In the genomic region with DNA sequence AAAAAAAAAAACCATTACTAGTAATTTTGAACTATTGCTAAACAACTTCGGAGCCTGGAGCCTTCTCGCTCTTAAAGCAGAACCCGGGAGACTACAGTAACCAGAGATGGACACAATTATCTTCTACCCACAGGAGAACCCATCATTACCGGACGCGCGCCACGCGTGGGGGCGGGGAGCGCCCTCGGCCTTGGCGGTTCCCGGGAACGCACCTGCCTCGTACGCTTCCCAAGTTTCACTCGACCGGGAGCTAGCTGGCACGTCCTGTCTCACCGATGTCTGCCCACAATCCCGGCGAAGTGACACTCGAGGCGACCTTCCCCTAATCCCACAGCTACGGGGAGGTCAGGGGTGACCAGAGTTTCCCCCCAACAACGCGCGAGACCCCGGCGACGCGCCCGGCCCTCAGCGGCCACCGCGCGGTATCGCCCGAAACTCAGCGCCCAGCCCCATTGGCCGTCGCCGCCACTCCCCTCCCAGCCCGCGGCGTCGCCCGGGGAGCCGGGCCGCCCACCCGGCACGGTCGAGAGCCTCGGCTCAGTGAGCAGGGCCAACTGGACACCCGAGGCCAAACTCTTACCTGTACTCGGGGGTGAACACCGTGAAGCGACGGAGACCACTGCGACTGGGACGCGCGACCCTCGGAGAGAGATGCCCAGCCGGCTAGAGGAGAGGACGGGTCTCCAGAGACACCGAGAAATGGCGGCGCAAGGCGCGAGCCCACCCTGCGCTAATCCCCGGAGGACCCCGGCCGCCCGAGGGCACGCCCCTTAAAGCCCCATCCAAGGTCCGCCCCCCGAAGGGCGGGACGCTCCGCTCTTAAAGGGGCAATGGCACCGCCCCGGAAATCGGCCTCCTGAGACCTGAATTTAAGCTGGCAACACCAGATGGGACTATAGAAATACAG, we compare ENCODE assay signal across 8 mouse cellular contexts. TPM values are rescaled to one million over a fixed set of nuclear protein-coding genes. Genes with fewer than 3 reads are reported as not detected.
A peak's percentile ranks its signal among the peaks of the same experiment; 100 is the strongest.
DNase-seq lines count a peak whose midpoint lies in the region; ATAC-seq and TF ChIP-seq lines count a peak whose summit lies in the region.

A gene (minus strand): TSS at position 796 of the 907 bp plus-strand sequence.

- ATAC-seq in forebrain, embryonic 15.5 days (replicated peaks): peak; percentile 97
- ATAC-seq in liver, postnatal 0 days: peak; percentile 96
- ATAC-seq in neural tube, embryonic 14.5 days (ENCODE audit: low read depth): peak; percentile 96

- peak within 1 kb of the TSS; percentile 91 for H3K4me2 ChIP-seq in forebrain, embryonic 15.5 days (replicated peaks)
- peak within 1 kb of the TSS; percentile 96 for H3K4me2 ChIP-seq in liver, postnatal 0 days (ENCODE audit: low read depth, low read length)
- H3K4me2 ChIP-seq in neural tube, embryonic 14.5 days (ENCODE audit: low read depth, low read length): peak within 1 kb of the TSS; percentile 83

- H3K36me3 ChIP-seq in ES-E14 (ENCODE audit: control insufficient read depth, insufficient read depth, low read length, poor library complexity, severe bottlenecking): no peaks in the 10 kb centered on the region
- no peaks in the 10 kb centered on the region for H3K36me3 ChIP-seq in forebrain, embryonic 15.5 days
- H3K36me3 ChIP-seq in liver, postnatal 0 days (replicated peaks; ENCODE audit: insufficient read depth, low read length): no peaks in the 10 kb centered on the region
- H3K36me3 ChIP-seq in neural tube, embryonic 14.5 days (ENCODE audit: control insufficient read depth, insufficient read depth, low read length): no peaks in the 10 kb centered on the region
- H3K36me3 ChIP-seq in testis, adult 2 months (ENCODE audit: control insufficient read depth, insufficient read depth, low read length): no peaks in the 10 kb centered on the region

- WGBS in forebrain, embryonic 15.5 days: under 1% methylated on average over 86 of the region's 86 CpGs
- 1% methylated on average over 86 of the region's 86 CpGs for WGBS in large intestine, adult 2 months
- 1% methylated on average over 85 of the region's 86 CpGs for WGBS in liver, postnatal 0 days (ENCODE audit: insufficient replicate concordance)
- WGBS in neural tube, embryonic 14.5 days: under 1% methylated on average over 86 of the region's 86 CpGs

- H3K9me3 ChIP-seq in ES-E14 (ENCODE audit: control insufficient read depth, insufficient read depth, low read depth, low read length): no peaks in the 10 kb centered on the region
- H3K9me3 ChIP-seq in forebrain, embryonic 15.5 days: no peaks in the 10 kb centered on the region
- no peaks in the 10 kb centered on the region for H3K9me3 ChIP-seq in liver, postnatal 0 days (ENCODE audit: low read length)
- no peaks in the 10 kb centered on the region for H3K9me3 ChIP-seq in neural tube, embryonic 14.5 days (ENCODE audit: control insufficient read depth, low read length)

- H3K4me1 ChIP-seq in ES-E14 (ENCODE audit: control insufficient read depth in 2 of 2, insufficient read depth in 2 of 2, low read length in 2 of 2, poor library complexity in 1 of 2): peaks cover 0 to 3% of the 10 kb centered on the region in 2 experiments; a peak in 1 of 4 replicates
- H3K4me1 ChIP-seq in forebrain, embryonic 15.5 days: peaks cover 9% of the 10 kb centered on the region
- no peaks in the 10 kb centered on the region; the same call in 1 of the 2 replicates for H3K4me1 ChIP-seq in liver, postnatal 0 days (ENCODE audit: insufficient read depth)
- H3K4me1 ChIP-seq in neural tube, embryonic 14.5 days (ENCODE audit: control insufficient read depth, insufficient read depth, low read length): no peaks in the 10 kb centered on the region
- no peaks in the 10 kb centered on the region for H3K4me1 ChIP-seq in testis, adult 2 months (ENCODE audit: control insufficient read depth, insufficient read depth, low read length)

- no peak; the same call in 1 of the 2 replicates for TF ChIP-seq EP300 in liver, postnatal 0 days (IDR thresholded peaks at IDR 0.05; ENCODE audit: low read depth)

- peak within 1 kb of the TSS; percentile 26; the same call in 1 of the 2 replicates for H3K27ac ChIP-seq in ES-E14 (ENCODE audit: insufficient read depth, low read depth, low read length, poor library complexity, severe bottlenecking)
- H3K27ac ChIP-seq in forebrain, embryonic 15.5 days (replicated peaks): peak within 1 kb of the TSS; percentile 79
- H3K27ac ChIP-seq in liver, postnatal 0 days (ENCODE audit: low read depth): peak within 1 kb of the TSS; percentile 96
- H3K27ac ChIP-seq in neural tube, embryonic 14.5 days (ENCODE audit: low read depth, low read length): peak within 1 kb of the TSS; percentile 50; the same call in 1 of the 2 replicates
- peak within 1 kb of the TSS; percentile 100 for H3K27ac ChIP-seq in testis, adult 2 months (ENCODE audit: control insufficient read depth, insufficient read depth, low read depth, low read length)

- peak; percentile 83 for TF ChIP-seq POLR2A in testis, adult 2 months (IDR thresholded peaks at IDR 0.05; ENCODE audit: control insufficient read depth, low read depth, low read length)

- H3K27me3 ChIP-seq in forebrain, embryonic 15.5 days: no peaks in the 10 kb centered on the region
- no peaks in the 10 kb centered on the region for H3K27me3 ChIP-seq in liver, postnatal 0 days (ENCODE audit: insufficient read depth, low read length)
- H3K27me3 ChIP-seq in neural tube, embryonic 14.5 days (ENCODE audit: control insufficient read depth, insufficient read depth, low read length): no peaks in the 10 kb centered on the region
- H3K27me3 ChIP-seq in testis, adult 2 months (ENCODE audit: control insufficient read depth, insufficient read depth, low read length): no peaks in the 10 kb centered on the region

- peak within 1 kb of the TSS; percentile 85 for H3K9ac ChIP-seq in ES-E14 (ENCODE audit: insufficient read depth, low read depth, low read length, poor library complexity, severe bottlenecking)
- H3K9ac ChIP-seq in forebrain, embryonic 15.5 days (replicated peaks): peak within 1 kb of the TSS; percentile 67
- peak within 1 kb of the TSS; percentile 76 for H3K9ac ChIP-seq in liver, postnatal 0 days (replicated peaks)
- peak within 1 kb of the TSS; percentile 67 for H3K9ac ChIP-seq in neural tube, embryonic 14.5 days (replicated peaks; ENCODE audit: low read depth, low read length)

- in situ Hi-C loops in ES-E14 (cut with MboI; ENCODE audit: low sequenced_read_pairs in 2 of 2, unreplicated experiment in 2 of 2): no loop called here

- TF ChIP-seq CTCF in liver, postnatal 0 days (IDR thresholded peaks at IDR 0.05; ENCODE audit: low read depth): no peak
- no peak for TF ChIP-seq CTCF in testis, adult 2 months (IDR thresholded peaks at IDR 0.05; ENCODE audit: control insufficient read depth, insufficient read depth, insufficient replicate concordance, low read depth, low read length)

- intact Hi-C loops in heart, postnatal 14 days (cut with DNase I): no loop called here

- peak; percentile 86 for DNase-seq in ES-E14 (ENCODE audit: low read depth, low spot score)
- peak; percentile 60 for DNase-seq in cerebellum, adult 11 months
- DNase-seq in heart, postnatal 14 days: peak; percentile 81 to 87
- peak; percentile 59 for DNase-seq in large intestine, adult 2 months (ENCODE audit: low read depth, low spot score)
- peak; percentile 88 for DNase-seq in liver, postnatal 0 days

- peak within 1 kb of the TSS; percentile 80 to 92 for H3K4me3 ChIP-seq in ES-E14 (ENCODE audit: insufficient read depth in 1 of 2, low read depth in 1 of 2, low read length in 2 of 2, poor library complexity in 1 of 2, severe bottlenecking in 1 of 2)
- peak within 1 kb of the TSS; percentile 95 for H3K4me3 ChIP-seq in forebrain, embryonic 15.5 days
- H3K4me3 ChIP-seq in liver, postnatal 0 days (ENCODE audit: low read depth, low read length): peak within 1 kb of the TSS; percentile 83
- peak within 1 kb of the TSS; percentile 80 for H3K4me3 ChIP-seq in neural tube, embryonic 14.5 days (ENCODE audit: low read depth, low read length)
- peak within 1 kb of the TSS; percentile 100 for H3K4me3 ChIP-seq in testis, adult 2 months (ENCODE audit: control insufficient read depth, low read depth, low read length)

TF ChIP-seq in ES-E14, 5 proteins besides CTCF, POLR2A, EP300 and RAD21:
- no peak for TF ChIP-seq ZNF384 (IDR thresholded peaks at IDR 0.05; ENCODE audit: low read depth, low read length)
- TF ChIP-seq CHD2 (IDR thresholded peaks at IDR 0.05; ENCODE audit: low read depth, low read length): 0 out of 2 replicates have a peak, but pooled peaks have one; percentile 11

RNA-seq across cellular contexts. Expression of the gene that starts here (rescaled TPM):
- 13.4 and 17.3 TPM in 2 replicates for total RNA-seq in ES-E14 (2012; rRNA removed)
- polyA plus RNA-seq in forebrain, embryonic 15.5 days (2015; fragmentation: Nextera tagmentation; extraction: Ambion mirVana): 20.1 and 20.3 TPM in 2 replicates
- 1 to 10 TPM; 2.7 to 5.6 TPM for total RNA-seq in heart, postnatal 14 days (2021)
- 3.6 and 4.9 TPM in 2 replicates for polyA plus RNA-seq in large intestine, adult 2 months (2012; rRNA removed)
- 25.5 and 27.4 TPM in 2 replicates for polyA plus RNA-seq in liver, postnatal 0 days (2015; fragmentation: Nextera tagmentation; extraction: Ambion mirVana)
- 20.6 and 22.9 TPM in 2 replicates for polyA plus RNA-seq in neural tube, embryonic 14.5 days (2014; fragmentation: Nextera tagmentation; extraction: Ambion mirVana)
- polyA plus RNA-seq in testis, adult 2 months (2012; rRNA removed): 8.3 and 11.3 TPM in 2 replicates

Comparison
In these comparisons a context has a peak if more than half of its experiments do, and no peak if none do; other contexts are left out.
1. Peak in every context shown above with its lines: DNase-seq, ATAC-seq, H3K4me3 ChIP-seq and H3K27ac ChIP-seq.
2. H3K27ac ChIP-seq: peak in every context shown above with its lines; median percentile 100 in testis, adult 2 months; 96 in liver, postnatal 0 days; 79 in forebrain, embryonic 15.5 days; 50 in neural tube, embryonic 14.5 days; 26 in ES-E14.